Mouse (Mus musculus) forebrain, embryonic 13.5 days (tissue): ENCODE data around the gene Pum2. TPM values are rescaled to one million over a fixed set of nuclear protein-coding genes. Genes with fewer than 3 reads are reported as not detected.
"Not testable (repeated sequence)": the region's sequence is repeated elsewhere in the genome, so short reads cannot be mapped to it uniquely, and the experiment has no call there.

Experiments
- ATAC-seq: fragments of 200-750 bp; cut with Nextera tagmentation; 2 replicates; pipeline ENCODE4 v1.8.0; 2017
- H3K27ac ChIP-seq: fragments of 300-500 bp; sonication (generic); 2 replicates; pipeline ENCODE4 v1.5.1; 2015; ENCODE audit warnings: inconsistent platforms, mild to moderate bottlenecking, moderate library complexity
- H3K27me3 ChIP-seq: fragments of 300-500 bp; sonication (generic); 2 replicates; pipeline ENCODE4 v1.6.1; 2015; ENCODE audit warnings: mild to moderate bottlenecking, inconsistent platforms
- H3K36me3 ChIP-seq: fragments of 300-500 bp; sonication (generic); 2 replicates; pipeline ENCODE4 v1.6.1; 2015; ENCODE audit warnings: mild to moderate bottlenecking, inconsistent platforms; ENCODE audit not compliant: poor library complexity, severe bottlenecking
- H3K4me1 ChIP-seq: fragments of 300-500 bp; sonication (generic); 2 replicates; pipeline ENCODE4 v1.6.1; 2015; ENCODE audit warnings: inconsistent platforms
- H3K4me2 ChIP-seq: fragments of 300-500 bp; sonication (generic); 2 replicates; pipeline ENCODE4 v1.6.1; 2015; ENCODE audit warnings: inconsistent platforms, mild to moderate bottlenecking, moderate library complexity
- H3K4me3 ChIP-seq: fragments of 300-500 bp; sonication (generic); 2 replicates; pipeline ENCODE4 v1.5.1; 2015; ENCODE audit warnings: mild to moderate bottlenecking, inconsistent platforms
- H3K9ac ChIP-seq: fragments of 300-500 bp; sonication (generic); 2 replicates; pipeline ENCODE4 v1.6.1; 2015; ENCODE audit warnings: mild to moderate bottlenecking, inconsistent platforms
- H3K9me3 ChIP-seq: fragments of 300-500 bp; sonication (generic); replicated peaks from 2 replicates; pipeline ENCODE4 v1.6.1; 2016; ENCODE audit warnings: inconsistent platforms
- WGBS: fragments of 180-500 bp; shearing (Covaris S2); methylation state at CpG from one replicate; pipeline ENCODE4 v1.1.7; 2015; 5-methylcytosine and 5-hydroxymethylcytosine counted together
- polyA plus RNA-seq: library from polyadenylated mRNA; unstranded; fragments of >200 nt; fragmentation: Nextera tagmentation; extraction: Ambion mirVana; gene quantifications from 2 replicates; pipeline ENCODE4 v1.2.1, GENCODE M21; 2015

The Pum2 gene
- polyA plus RNA-seq, 1 experiment from 2014 or later, result 70.5 TPM

DNA sequence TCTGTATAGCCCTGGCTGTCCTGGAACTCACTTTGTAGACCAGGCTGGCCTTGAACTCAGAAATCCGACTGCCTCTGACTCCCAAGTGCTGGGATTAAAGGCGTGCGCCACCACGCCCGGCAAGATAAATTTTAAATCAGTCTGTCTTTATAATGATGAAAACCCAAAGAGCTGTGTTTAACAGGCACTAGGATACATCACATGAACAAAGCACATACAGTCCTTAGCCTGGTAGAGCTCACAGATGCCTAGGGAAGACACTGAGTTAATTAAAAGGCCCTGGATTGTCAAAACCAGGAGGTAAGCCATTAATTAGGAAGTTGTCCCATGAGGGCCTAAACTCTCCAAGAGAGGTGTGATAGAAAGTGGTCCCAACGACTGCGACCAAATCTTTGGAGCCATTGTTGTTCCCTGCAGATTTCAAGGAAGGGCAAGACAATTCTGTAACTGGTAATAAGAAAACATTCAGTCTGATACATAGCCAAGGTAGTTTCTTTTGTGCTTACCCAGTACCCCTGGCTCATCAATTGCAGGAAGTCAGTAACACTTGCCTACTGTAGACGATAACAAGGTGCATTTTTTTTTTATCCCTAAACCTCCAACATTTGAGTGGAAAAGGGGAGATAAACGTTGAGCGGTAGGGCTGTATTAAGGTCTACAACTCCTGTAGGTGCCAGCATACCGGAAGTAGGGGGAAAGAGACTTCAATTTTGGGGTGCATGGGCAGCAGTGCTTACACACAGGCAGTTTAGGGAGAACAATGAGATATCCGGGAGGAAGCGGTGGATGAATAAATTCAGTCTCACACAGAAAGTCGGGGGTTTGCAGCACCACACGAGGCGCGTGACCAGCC lies 587 bp upstream of the Pum2 start:
- peak; percentile 6; the same call in 1 of the 2 replicates for ATAC-seq
- H3K36me3 ChIP-seq, result no peaks in the 10 kb centered on the region
- peak overlapping the region; percentile 71 for H3K9ac ChIP-seq
- no peaks in the 10 kb centered on the region for H3K27me3 ChIP-seq
- peak overlapping the region; percentile 98 for H3K27ac ChIP-seq
- peak overlapping the region; percentile 62 for H3K4me2 ChIP-seq
- 31% methylated on average over 17 of the region's 17 CpGs for whole genome bisulfite sequencing
- H3K4me1 ChIP-seq, result peaks cover 43% of the 10 kb centered on the region
- H3K4me3 ChIP-seq, result peak overlapping the region; percentile 89
- 0 out of 2 replicates have a peak, but pooled peaks cover 3% of the 10 kb centered on the region for H3K9me3 ChIP-seq

DNA sequence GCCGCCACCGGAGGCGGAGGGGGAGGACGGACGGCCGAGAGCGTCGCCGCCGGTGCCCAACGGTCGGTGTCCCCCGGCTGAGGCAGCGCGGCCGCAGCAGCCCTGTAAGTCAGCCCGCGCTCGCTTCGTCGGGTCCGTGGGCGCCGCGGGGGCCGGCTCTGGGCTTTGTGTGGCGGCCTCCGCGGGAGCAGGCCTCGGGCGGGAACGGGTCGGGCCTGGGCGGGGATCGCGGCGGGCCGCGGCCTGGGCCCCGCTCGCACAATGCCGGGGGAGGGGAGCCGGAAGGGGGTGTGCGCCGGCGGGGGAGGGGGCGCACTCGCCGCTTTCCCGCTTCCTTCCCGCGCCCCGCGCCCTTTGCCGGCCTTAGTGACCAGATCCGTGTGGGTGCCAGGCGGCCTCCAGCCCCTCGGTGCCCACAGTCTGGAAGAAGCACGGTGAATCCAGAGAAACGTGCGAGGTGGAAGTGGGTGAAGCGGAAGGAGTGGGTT lies 487 bp downstream of the Pum2 start:
- Histone ChIP-seq H3K4me2 (peak overlapping the region; percentile 86), H3K4me3 (peak overlapping the region; percentile 89), H3K9me3 (0 out of 2 replicates have a peak, but pooled peaks cover 3% of the 10 kb centered on the region), H3K9ac (peak overlapping the region; percentile 97), H3K4me1 (peaks cover 43% of the 10 kb centered on the region), H3K36me3 (no peaks in the 10 kb centered on the region), H3K27ac (peak overlapping the region; percentile 98), H3K27me3 (no peaks in the 10 kb centered on the region)
- ATAC-seq, result peak; percentile 85
- WGBS, result under 1% methylated on average over 41 of the region's 62 CpGs

DNA sequence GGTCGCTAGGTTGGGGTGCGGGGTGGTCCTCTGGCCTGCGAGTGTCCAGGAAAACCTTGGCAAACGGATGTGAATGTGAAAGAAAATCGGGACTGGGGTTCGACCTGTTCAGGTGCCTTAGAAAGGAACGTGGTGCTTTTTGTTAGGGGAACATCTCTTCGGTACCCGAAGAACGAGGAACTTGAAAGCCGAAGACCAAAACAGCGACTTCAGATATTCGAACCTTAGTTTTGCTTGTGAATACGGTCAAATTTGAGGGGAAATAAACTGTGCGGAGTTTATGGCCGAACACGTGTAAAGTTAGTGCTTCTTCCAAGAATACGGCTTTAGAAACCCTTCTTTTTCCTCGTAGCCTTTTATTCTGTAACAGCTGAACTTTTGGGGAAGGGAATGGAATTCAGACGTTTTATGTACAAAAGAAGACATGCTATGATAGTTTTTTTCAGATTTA lies 982 bp downstream of the Pum2 start:
- H3K9me3 ChIP-seq, result 0 out of 2 replicates have a peak, but pooled peaks cover 3% of the 10 kb centered on the region
- H3K36me3 ChIP-seq, result no peaks in the 10 kb centered on the region
- H3K4me1 ChIP-seq, result peaks cover 38% of the 10 kb centered on the region
- H3K4me2 ChIP-seq, result peak overlapping the region; percentile 86
- H3K27me3 ChIP-seq, result no peaks in the 10 kb centered on the region
- H3K9ac ChIP-seq, result peak overlapping the region; percentile 97
- peak overlapping the region; percentile 98 for H3K27ac ChIP-seq
- under 1% methylated on average over 20 of the region's 20 CpGs for WGBS
- ATAC-seq, result no peak
- H3K4me3 ChIP-seq, result peak overlapping the region; percentile 89

DNA sequence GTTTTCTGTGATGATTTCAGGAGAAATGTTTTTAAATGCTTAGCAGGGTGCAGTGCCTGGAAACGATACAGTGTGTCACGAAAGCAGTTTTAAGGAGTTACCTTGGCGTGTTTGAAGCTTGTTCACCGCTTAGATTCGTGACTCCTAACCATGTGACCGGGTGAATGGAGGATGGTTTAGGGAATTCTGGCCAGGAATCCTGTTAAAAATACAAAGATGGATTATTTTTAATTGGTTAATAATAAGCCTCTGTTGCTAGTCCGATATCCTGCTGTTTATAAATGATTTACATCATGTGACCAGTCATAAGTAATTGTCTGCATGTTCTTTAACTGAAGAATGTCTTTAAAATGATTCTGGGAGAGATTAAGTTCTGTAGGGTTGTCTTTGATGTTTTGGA lies 1.4 kb downstream of the Pum2 start:
- Histone ChIP-seq H3K4me2 (peak overlapping the region; percentile 86), H3K36me3 (no peaks in the 10 kb centered on the region), H3K27me3 (no peaks in the 10 kb centered on the region), H3K27ac (0 out of 2 replicates have a peak overlapping the region, but pooled peaks have one; percentile 98), H3K9ac (peak overlapping the region; percentile 97), H3K4me1 (peaks cover 34% of the 10 kb centered on the region), H3K9me3 (0 out of 2 replicates have a peak, but pooled peaks cover 3% of the 10 kb centered on the region), H3K4me3 (peak overlapping the region; percentile 89)
- no peak for ATAC-seq
- WGBS, result 0% methylated on average over 7 of the region's 7 CpGs

DNA sequence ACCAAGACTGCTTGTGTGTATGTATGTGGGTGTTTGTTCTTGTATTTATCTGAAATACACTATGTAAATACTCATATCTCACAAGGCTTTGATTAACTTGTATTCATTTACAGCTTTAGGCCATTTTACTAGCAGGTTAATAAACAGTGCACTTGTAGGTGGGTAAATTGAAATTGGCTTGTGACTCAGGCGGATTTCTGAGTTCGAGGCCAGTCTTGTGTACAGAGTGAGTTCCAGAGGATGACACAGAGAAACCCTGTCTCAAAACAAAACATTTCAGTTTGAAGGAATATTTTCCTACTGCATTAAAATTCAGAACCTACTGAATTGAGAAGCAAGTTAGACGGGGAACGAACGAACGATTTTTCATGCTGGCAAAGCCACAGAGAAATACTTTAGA lies 2.4 kb downstream of the Pum2 start:
- Histone ChIP-seq H3K4me1 (peaks cover 34% of the 10 kb centered on the region), H3K4me2 (peak overlapping the region; percentile 86), H3K9ac (peak overlapping the region; percentile 52; the same call in 1 of the 2 replicates), H3K27me3 (no peaks in the 10 kb centered on the region), H3K36me3 (no peaks in the 10 kb centered on the region), H3K9me3 (no peaks in the 10 kb centered on the region), H3K27ac (no peak overlapping the region), H3K4me3 (peak overlapping the region; percentile 89)
- no peak for ATAC-seq
- WGBS, result 67% methylated on average over 6 of the region's 6 CpGs

DNA sequence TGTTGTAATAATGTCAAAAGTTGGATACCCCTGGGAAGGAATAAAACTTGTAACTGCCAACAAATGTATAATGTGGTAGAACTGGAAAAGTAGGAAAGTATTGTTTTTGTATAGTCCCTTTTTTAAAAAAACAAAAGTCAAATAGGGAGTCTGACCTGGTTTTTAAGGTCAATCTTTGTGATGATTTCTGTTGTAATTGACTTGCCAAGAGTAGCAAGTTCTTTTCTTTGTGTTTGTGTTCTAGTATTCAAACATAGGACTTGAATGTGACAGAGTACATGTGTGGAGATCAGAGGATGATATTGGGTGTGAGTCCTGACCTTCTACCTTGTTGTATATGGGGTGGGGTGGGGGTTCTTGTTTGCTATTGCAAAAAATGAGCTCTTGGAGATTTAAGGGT lies 4.0 kb downstream of the Pum2 start:
- no peak overlapping the region for H3K9ac ChIP-seq
- no peaks in the 10 kb centered on the region for H3K9me3 ChIP-seq
- H3K27me3 ChIP-seq, result no peaks in the 10 kb centered on the region
- no peak overlapping the region; the same call in 1 of the 2 replicates for H3K4me2 ChIP-seq
- H3K4me3 ChIP-seq, result no peak overlapping the region
- no peak for ATAC-seq
- H3K4me1 ChIP-seq, result peaks cover 38% of the 10 kb centered on the region
- no peaks in the 10 kb centered on the region for H3K36me3 ChIP-seq
- no peak overlapping the region for H3K27ac ChIP-seq

DNA sequence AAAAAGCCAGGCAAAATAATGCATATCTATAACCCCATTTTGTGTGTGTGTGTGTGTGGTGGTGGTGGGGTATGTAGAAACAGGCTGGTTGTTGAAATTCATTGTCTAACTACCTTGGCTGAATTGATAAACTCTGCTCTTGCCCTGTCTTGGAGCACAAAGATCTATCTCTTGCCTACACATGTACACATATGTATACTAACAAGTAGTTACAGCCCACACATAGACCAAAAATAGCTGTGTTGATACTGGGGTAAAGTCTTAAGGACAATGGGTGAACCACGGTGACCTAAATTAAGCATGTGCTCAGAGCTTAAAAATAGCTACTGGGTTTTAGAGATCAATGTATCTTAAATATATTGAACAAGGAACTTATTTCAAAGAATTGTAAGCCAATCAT lies 10.3 kb downstream of the Pum2 start:
- Histone ChIP-seq H3K4me2 (no peak overlapping the region), H3K4me1 (0 out of 2 replicates have a peak, but pooled peaks cover 3% of the 10 kb centered on the region), H3K36me3 (peaks cover 13% of the 10 kb centered on the region; the same call in 1 of the 2 replicates), H3K9ac (no peak overlapping the region), H3K4me3 (no peak overlapping the region), H3K27me3 (no peaks in the 10 kb centered on the region), H3K9me3 (no peaks in the 10 kb centered on the region), H3K27ac (no peak overlapping the region)
- 95% methylated on average over 1 of the region's 1 CpGs for WGBS
- no peak for ATAC-seq

DNA sequence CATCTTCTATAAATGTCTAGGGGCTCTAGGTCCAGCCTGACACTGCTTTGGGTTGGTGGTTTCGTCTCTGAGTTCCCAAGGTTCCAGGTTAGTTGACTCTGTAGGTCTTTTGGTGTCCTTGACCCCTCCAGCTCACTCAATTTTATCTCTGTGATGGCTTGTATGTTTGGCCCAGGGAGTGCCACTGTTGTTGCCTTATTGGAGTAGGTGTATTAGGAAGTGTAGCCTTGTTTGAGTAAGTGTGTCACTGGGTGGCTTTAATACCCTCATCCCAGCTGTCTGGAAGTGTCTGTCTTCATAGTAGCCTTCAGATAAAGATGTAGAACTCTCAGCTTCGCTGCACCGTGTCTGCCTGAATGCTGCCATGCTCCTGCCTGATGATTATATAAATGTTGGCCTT lies 11.1 kb downstream of the Pum2 start:
- ATAC-seq, result no peak
- WGBS, result 94% methylated on average over 3 of the region's 3 CpGs

DNA sequence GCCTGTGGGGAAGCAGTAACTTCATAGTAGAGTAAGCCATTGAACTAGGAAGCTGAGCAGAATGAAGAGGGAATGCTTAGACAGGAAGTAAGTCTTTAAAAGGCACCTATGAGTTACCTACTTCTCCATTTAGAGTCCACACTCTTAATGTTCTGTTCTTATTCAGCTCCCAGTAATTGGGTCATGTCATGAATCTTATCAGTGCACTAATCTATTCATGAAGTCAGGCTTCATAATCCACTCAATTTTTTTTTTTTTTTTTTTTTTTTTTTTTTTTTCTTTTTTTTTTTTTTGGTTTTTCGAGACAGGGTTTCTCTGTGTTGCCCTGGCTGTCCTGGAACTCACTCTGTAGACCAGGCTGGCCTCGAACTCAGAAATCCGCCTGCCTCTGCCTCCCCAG lies 15.9 kb downstream of the Pum2 start:
- H3K4me2 ChIP-seq, H3K4me3 ChIP-seq, H3K9ac ChIP-seq, H3K9me3 ChIP-seq, H3K27ac ChIP-seq, H3K36me3 ChIP-seq, H3K27me3 ChIP-seq, H3K4me1 ChIP-seq, ATAC-seq: not testable (repeated sequence)
- 100% methylated on average over 3 of the region's 3 CpGs for WGBS

More for the DNA sequence above, 11.1 kb downstream of the Pum2 start:
- H3K27me3 ChIP-seq, result no peaks in the 10 kb centered on the region
- H3K9me3 ChIP-seq, result no peaks in the 10 kb centered on the region
- H3K36me3 ChIP-seq, result peaks cover 13% of the 10 kb centered on the region; the same call in 1 of the 2 replicates
- 0 out of 2 replicates have a peak, but pooled peaks cover 3% of the 10 kb centered on the region for H3K4me1 ChIP-seq
- no peak overlapping the region for H3K4me3 ChIP-seq
- H3K4me2 ChIP-seq, result no peak overlapping the region
- H3K9ac ChIP-seq, result no peak overlapping the region
- H3K27ac ChIP-seq, result no peak overlapping the region

DNA sequence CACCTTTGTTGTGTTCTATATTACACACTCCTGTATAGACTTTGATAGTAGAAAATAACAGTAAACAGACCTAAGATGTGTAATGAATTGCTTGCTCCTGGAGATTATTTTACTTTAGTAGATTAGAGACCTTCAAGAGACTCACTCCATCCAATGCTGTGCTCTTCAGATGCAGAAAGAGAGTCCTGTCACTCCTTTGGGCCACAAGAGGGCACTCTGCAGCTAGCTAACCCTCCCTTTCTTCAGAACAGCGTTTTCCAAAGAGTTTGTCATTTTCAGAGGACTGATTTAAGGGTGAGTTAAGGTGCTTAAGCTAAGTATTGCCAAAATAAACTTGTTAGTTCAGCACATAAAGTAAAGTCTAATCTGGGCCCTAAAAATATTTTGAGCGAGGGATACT lies 25.0 kb downstream of the Pum2 start:
- Histone ChIP-seq H3K9ac (no peak overlapping the region), H3K9me3 (no peaks in the 10 kb centered on the region), H3K4me1 (no peaks in the 10 kb centered on the region; the same call in 1 of the 2 replicates), H3K36me3 (peaks cover 11% of the 10 kb centered on the region; the same call in 1 of the 2 replicates), H3K27me3 (no peaks in the 10 kb centered on the region), H3K4me3 (no peak overlapping the region), H3K4me2 (no peak overlapping the region), H3K27ac (no peak overlapping the region)
- 69% methylated on average over 2 of the region's 2 CpGs for WGBS
- ATAC-seq, result 0 out of 2 replicates have a peak, but pooled peaks have one; percentile 43

DNA sequence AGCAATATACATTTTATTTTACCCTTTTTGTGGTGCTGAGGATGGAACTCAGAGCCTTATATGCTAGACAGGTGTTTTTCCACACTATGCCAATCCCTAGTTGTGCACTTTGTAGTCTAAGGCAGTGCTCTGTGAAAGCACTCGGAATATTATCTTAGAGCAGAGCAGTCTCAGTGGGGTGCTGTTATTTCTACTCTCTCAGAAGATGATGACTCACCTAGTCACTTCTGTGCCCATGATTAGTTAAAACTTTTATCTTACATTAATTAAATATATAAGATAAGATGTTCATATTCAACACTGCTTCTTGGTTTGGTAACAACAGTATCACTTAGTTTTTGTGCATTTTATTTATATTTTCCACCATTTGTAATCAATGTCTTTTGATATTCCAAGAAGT lies 30.1 kb downstream of the Pum2 start:
- WGBS, result 72% methylated on average over 1 of the region's 1 CpGs
- Histone ChIP-seq H3K36me3 (peaks cover 31% of the 10 kb centered on the region), H3K4me3 (no peak overlapping the region), H3K9ac (no peak overlapping the region), H3K4me2 (no peak overlapping the region), H3K4me1 (no peaks in the 10 kb centered on the region), H3K9me3 (no peaks in the 10 kb centered on the region), H3K27me3 (no peaks in the 10 kb centered on the region), H3K27ac (no peak overlapping the region)
- ATAC-seq, result no peak

DNA sequence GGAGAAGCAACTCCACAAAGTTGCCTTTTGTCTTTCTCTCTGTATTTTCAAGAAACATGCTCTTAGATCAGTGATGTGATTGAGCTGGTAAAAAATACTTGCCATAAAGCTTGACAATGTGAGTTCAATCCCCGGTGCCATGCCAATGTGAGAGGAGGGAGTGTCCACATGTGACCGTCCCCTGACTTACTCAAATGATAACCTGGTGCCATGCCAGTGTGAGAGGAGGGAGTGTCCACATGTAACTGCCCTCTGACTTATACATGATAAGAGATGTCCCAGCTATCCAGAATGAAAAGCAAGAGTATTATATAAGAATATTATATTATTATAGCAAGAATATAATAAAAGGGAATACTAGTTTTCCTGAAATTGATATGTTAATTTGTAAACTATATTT lies 34.9 kb downstream of the Pum2 start:
- H3K27ac ChIP-seq, result no peak overlapping the region
- no peak overlapping the region for H3K4me3 ChIP-seq
- H3K9ac ChIP-seq, result no peak overlapping the region
- 94% methylated on average over 2 of the region's 2 CpGs for WGBS
- no peaks in the 10 kb centered on the region for H3K4me1 ChIP-seq
- H3K27me3 ChIP-seq, result no peaks in the 10 kb centered on the region
- no peak overlapping the region for H3K4me2 ChIP-seq
- H3K9me3 ChIP-seq, result no peaks in the 10 kb centered on the region
- peaks cover 35% of the 10 kb centered on the region for H3K36me3 ChIP-seq
- no peak for ATAC-seq
